Mouse (Mus musculus): ENCODE results near the gene Ift140.
"Not testable (repeated sequence)": the region's sequence is repeated elsewhere in the genome, so short reads cannot be mapped to it uniquely, and the experiment has no call there.

Ift140 gene

GRCm38 (mm10) chr17:25120406-25120805 lies 104.5 kb downstream of the Ift140 start, which contains the start of gene Ptx4:
TSS of gene Ptx4 (plus strand) at chr17:25120760.
- DNase-seq, result no peak

DNA sequence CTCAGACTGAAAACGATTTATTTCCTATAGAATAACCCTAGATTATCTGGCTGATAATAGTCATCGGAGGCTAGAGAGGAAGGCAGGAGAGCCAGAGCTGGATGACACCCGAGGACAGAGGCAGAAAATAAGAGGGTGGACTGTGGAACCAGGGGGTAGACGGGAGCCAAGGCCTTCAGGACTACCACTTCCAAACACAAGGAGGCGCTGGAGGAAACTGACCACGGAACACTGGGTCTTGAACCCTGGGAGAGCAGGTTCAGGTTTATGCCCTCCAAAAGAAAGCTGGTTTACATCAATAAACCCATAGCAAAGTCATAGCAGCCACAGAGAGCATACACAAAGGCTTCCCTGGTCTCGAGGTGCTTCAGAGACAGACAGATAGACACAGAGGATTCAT lies 108.1 kb downstream of the Ift140 start:
- DNase-seq, result peak; percentile 53

- not testable (repeated sequence) for DNase-seq
Measured at GRCm38 (mm10) chr17:25125442-25126060, 109.7 kb downstream of the Ift140 start.

DNA sequence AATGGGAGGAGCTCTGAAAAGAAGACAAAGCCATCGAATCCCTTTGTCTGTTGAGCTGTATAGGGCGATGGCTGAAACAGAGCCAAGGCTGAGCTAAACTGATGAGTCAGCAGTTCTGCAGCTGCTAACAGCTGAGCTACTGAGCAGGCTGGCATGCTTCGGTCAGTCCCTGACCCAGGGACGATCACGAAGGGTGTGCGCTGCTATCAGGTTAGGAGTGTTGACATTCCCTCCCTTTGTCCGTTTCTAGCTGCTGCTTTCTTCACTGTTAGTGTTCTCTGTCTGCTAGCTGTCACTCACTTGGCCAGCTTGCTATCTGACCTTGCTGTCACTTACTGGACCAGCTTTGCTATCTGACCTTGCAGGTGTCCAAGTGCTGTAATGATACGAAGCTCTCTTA lies 111.2 kb downstream of the Ift140 start:
- DNase-seq, result no peak

DNA sequence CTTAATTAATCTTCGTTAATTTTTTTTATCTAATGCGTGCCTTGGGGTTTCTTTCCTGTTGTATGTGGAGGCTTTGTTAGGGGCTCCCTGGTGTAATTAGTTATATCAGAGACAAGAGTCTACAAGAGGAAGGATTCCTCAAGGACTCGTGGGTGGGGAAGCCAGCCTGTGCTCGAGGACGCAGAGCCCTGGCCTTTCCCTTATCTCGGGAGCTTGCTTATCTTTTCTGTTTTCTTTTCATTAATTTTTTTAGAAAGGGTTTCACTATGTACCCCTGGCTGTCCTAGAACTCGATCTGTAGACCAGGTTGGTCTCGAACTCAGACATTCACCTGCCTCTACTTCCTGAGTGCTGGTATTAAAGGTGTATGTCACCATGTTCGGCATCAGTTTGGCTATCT lies 111.8 kb downstream of the Ift140 start:
- no peak for DNase-seq

DNA sequence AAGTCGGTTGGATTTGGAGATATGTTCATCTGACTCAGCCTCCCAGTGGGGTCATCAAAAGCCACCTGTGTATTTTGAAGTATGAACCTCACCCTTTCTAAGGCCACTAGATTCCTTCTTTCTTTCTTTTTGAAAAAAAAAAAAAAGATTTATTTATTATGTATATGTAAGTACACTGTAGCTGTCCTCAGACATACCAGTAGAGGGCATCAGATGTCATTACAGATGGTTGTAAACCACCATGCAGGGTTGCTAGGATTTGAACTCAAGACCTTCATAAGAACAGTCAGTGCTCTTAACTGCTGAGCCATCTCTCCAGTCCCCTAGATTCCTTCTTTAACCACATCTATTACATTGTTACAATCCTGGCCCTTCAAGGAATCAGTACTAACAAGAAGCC lies 114.2 kb downstream of the Ift140 start:
- no peak for DNase-seq

GRCm38 (mm10) chr17:25133275-25133698 lies 117.4 kb downstream of the Ift140 start, which contains the start of gene Clcn7:
TSS of gene Clcn7 (plus strand) at chr17:25133391.
- DNase-seq, result peak; percentile 89

GRCm38 (mm10) chr17:25135622-25136021 lies 119.7 kb downstream of the Ift140 start:
- no peak for DNase-seq

- no peak for DNase-seq
Measured at GRCm38 (mm10) chr17:25138803-25139202, 122.9 kb downstream of the Ift140 start.

DNA sequence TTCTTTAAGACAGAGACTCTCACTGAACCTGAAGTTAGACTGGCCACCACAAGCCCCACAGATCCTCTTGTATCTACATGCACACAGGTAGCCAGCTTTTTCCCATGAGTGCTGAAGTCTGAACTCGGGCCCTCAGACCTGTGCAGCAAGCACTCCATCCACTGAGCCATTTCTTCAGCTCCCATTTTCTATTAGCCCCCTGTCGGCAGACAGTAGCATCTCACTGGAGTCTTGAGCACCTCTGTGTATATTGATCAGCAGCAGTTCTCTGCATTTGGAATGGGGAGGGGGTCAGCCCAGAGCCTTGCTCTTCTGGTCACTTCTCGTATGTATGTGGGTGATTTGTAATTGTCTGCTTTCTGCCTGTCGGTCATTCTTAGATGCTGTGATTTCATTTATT lies 124.1 kb downstream of the Ift140 start:
- no peak for DNase-seq
